Mouse (Mus musculus): ENCODE data around the gene Fkbp11. TPM values are rescaled to one million over a fixed set of nuclear protein-coding genes. Genes with fewer than 3 reads are reported as not detected.

Gene Fkbp11
- polyA plus RNA-seq, 1 experiment from 2014 or later: 18.9 TPM

GRCm38 (mm10) chr15:98683746-98684145 is 44.3 kb downstream of the Fkbp11 start:
- DNase-seq (ENCODE audit: low spot score) (no peak), ATAC-seq (replicated peaks; ENCODE audit: insufficient number of reproducible peaks, low FRiP score, low TSS enrichment, low read depth) (no peak)
- Histone ChIP-seq H3K36me3 (replicated peaks; ENCODE audit: control insufficient read depth, insufficient read depth, low read depth, low read length) (no peaks in the 10 kb centered on the region), H3K9me3 (replicated peaks; ENCODE audit: control insufficient read depth, low read length) (no peaks in the 10 kb centered on the region), H3K27me3 (ENCODE audit: control insufficient read depth, insufficient read depth, low read length) (no peaks in the 10 kb centered on the region), H3K27ac (replicated peaks; ENCODE audit: low read depth, low read length) (no peak overlapping the region), H3K4me1 (ENCODE audit: control insufficient read depth, insufficient read depth, low read length) (no peaks in the 10 kb centered on the region), H3K4me3 (ENCODE audit: low read depth, low read length) (no peak overlapping the region), H3K4me2 (ENCODE audit: low read depth, low read length) (no peak overlapping the region), H3K9ac (replicated peaks; ENCODE audit: low read length) (no peak overlapping the region)
- WGBS: 93% methylated on average over 1 of the region's 1 CpGs

- no peak overlapping the region for H3K4me3 ChIP-seq (ENCODE audit: low read depth, low read length)
- H3K4me2 ChIP-seq (ENCODE audit: low read depth, low read length): no peak overlapping the region
- no peaks in the 10 kb centered on the region for H3K36me3 ChIP-seq (replicated peaks; ENCODE audit: control insufficient read depth, insufficient read depth, low read depth, low read length)
- H3K9me3 ChIP-seq (replicated peaks; ENCODE audit: control insufficient read depth, low read length): no peaks in the 10 kb centered on the region
- H3K9ac ChIP-seq (replicated peaks; ENCODE audit: low read length): no peak overlapping the region
- 75% methylated on average over 10 of the region's 10 CpGs for WGBS
- ATAC-seq (replicated peaks; ENCODE audit: insufficient number of reproducible peaks, low FRiP score, low TSS enrichment, low read depth) (no peak), DNase-seq (ENCODE audit: low spot score) (no peak)
- no peaks in the 10 kb centered on the region for H3K4me1 ChIP-seq (ENCODE audit: control insufficient read depth, insufficient read depth, low read length)
- no peak overlapping the region for H3K27ac ChIP-seq (replicated peaks; ENCODE audit: low read depth, low read length)
- H3K27me3 ChIP-seq (ENCODE audit: control insufficient read depth, insufficient read depth, low read length): no peaks in the 10 kb centered on the region; the same call in 1 of the 2 replicates
Measured at GRCm38 (mm10) chr15:98683177-98683576, 44.8 kb downstream of the Fkbp11 start.

- peaks cover 6% of the 10 kb centered on the region for H3K27me3 ChIP-seq (ENCODE audit: control insufficient read depth, insufficient read depth, low read length)
- H3K9ac ChIP-seq (replicated peaks; ENCODE audit: low read length): no peak overlapping the region
- H3K4me3 ChIP-seq (ENCODE audit: low read depth, low read length): no peak overlapping the region
- H3K36me3 ChIP-seq (replicated peaks; ENCODE audit: control insufficient read depth, insufficient read depth, low read depth, low read length): no peaks in the 10 kb centered on the region
- no peak overlapping the region for H3K27ac ChIP-seq (replicated peaks; ENCODE audit: low read depth, low read length)
- no peak overlapping the region for H3K4me2 ChIP-seq (ENCODE audit: low read depth, low read length)
- no peaks in the 10 kb centered on the region for H3K9me3 ChIP-seq (replicated peaks; ENCODE audit: control insufficient read depth, low read length)
- WGBS: 80% methylated on average over 7 of the region's 7 CpGs
- ATAC-seq (replicated peaks; ENCODE audit: insufficient number of reproducible peaks, low FRiP score, low TSS enrichment, low read depth) (no peak), DNase-seq (ENCODE audit: low spot score) (no peak)
- peaks cover 4% of the 10 kb centered on the region; the same call in 1 of the 2 replicates for H3K4me1 ChIP-seq (ENCODE audit: control insufficient read depth, insufficient read depth, low read length)
Measured at GRCm38 (mm10) chr15:98681633-98682032, 46.4 kb downstream of the Fkbp11 start.

GRCm38 (mm10) chr15:98680660-98681059 is 47.3 kb downstream of the Fkbp11 start:
- Histone ChIP-seq H3K4me1 (ENCODE audit: control insufficient read depth, insufficient read depth, low read length) (peaks cover 4% of the 10 kb centered on the region; the same call in 1 of the 2 replicates), H3K4me2 (ENCODE audit: low read depth, low read length) (no peak overlapping the region), H3K27ac (replicated peaks; ENCODE audit: low read depth, low read length) (no peak overlapping the region), H3K4me3 (ENCODE audit: low read depth, low read length) (no peak overlapping the region), H3K9me3 (replicated peaks; ENCODE audit: control insufficient read depth, low read length) (no peaks in the 10 kb centered on the region), H3K9ac (replicated peaks; ENCODE audit: low read length) (no peak overlapping the region), H3K36me3 (replicated peaks; ENCODE audit: control insufficient read depth, insufficient read depth, low read depth, low read length) (no peaks in the 10 kb centered on the region), H3K27me3 (ENCODE audit: control insufficient read depth, insufficient read depth, low read length) (peaks cover 15% of the 10 kb centered on the region)
- 92% methylated on average over 8 of the region's 8 CpGs for WGBS
- DNase-seq (ENCODE audit: low spot score): no peak
- no peak for ATAC-seq (replicated peaks; ENCODE audit: insufficient number of reproducible peaks, low FRiP score, low TSS enrichment, low read depth)

- H3K4me2 ChIP-seq (ENCODE audit: low read depth, low read length): no peak overlapping the region
- DNase-seq (ENCODE audit: low spot score) (no peak), ATAC-seq (replicated peaks; ENCODE audit: insufficient number of reproducible peaks, low FRiP score, low TSS enrichment, low read depth) (no peak)
- H3K4me1 ChIP-seq (ENCODE audit: control insufficient read depth, insufficient read depth, low read length): peaks cover 4% of the 10 kb centered on the region; the same call in 1 of the 2 replicates
- H3K27me3 ChIP-seq (ENCODE audit: control insufficient read depth, insufficient read depth, low read length): peaks cover 22% of the 10 kb centered on the region
- WGBS: 76% methylated on average over 7 of the region's 7 CpGs
- H3K36me3 ChIP-seq (replicated peaks; ENCODE audit: control insufficient read depth, insufficient read depth, low read depth, low read length): no peaks in the 10 kb centered on the region
- H3K9me3 ChIP-seq (replicated peaks; ENCODE audit: control insufficient read depth, low read length): no peaks in the 10 kb centered on the region
- no peak overlapping the region for H3K27ac ChIP-seq (replicated peaks; ENCODE audit: low read depth, low read length)
- no peak overlapping the region for H3K9ac ChIP-seq (replicated peaks; ENCODE audit: low read length)
- H3K4me3 ChIP-seq (ENCODE audit: low read depth, low read length): no peak overlapping the region
Measured at GRCm38 (mm10) chr15:98677977-98678376, 50.0 kb downstream of the Fkbp11 start.

- Histone ChIP-seq H3K4me3 (ENCODE audit: low read depth, low read length) (peak within 1 kb of the TSS; percentile 35), H3K4me2 (ENCODE audit: low read depth, low read length) (peak within 1 kb of the TSS; percentile 65), H3K4me1 (ENCODE audit: control insufficient read depth, insufficient read depth, low read length) (peaks cover 4% of the 10 kb centered on the region; the same call in 1 of the 2 replicates), H3K9ac (replicated peaks; ENCODE audit: low read length) (no peak within 1 kb of the TSS), H3K36me3 (replicated peaks; ENCODE audit: control insufficient read depth, insufficient read depth, low read depth, low read length) (no peaks in the 10 kb centered on the region), H3K27ac (replicated peaks; ENCODE audit: low read depth, low read length) (no peak within 1 kb of the TSS), H3K27me3 (ENCODE audit: control insufficient read depth, insufficient read depth, low read length) (peaks cover 22% of the 10 kb centered on the region), H3K9me3 (replicated peaks; ENCODE audit: control insufficient read depth, low read length) (no peaks in the 10 kb centered on the region)
- peak; percentile 90 for DNase-seq (ENCODE audit: low spot score)
- ATAC-seq (replicated peaks; ENCODE audit: insufficient number of reproducible peaks, low FRiP score, low TSS enrichment, low read depth): peak; percentile 96
- under 1% methylated on average over 36 of the region's 37 CpGs for WGBS
Measured at GRCm38 (mm10) chr15:98676940-98677728, 50.9 kb downstream of the Fkbp11 start, which contains the start of gene Rnd1. Gene Rnd1 (minus strand): TSS chr15:98677461.

- no peak overlapping the region for H3K27ac ChIP-seq (replicated peaks; ENCODE audit: low read depth, low read length)
- DNase-seq (ENCODE audit: low spot score): no peak
- H3K4me3 ChIP-seq (ENCODE audit: low read depth, low read length): peak overlapping the region; percentile 35; the same call in 1 of the 2 replicates
- H3K27me3 ChIP-seq (ENCODE audit: control insufficient read depth, insufficient read depth, low read length): peaks cover 22% of the 10 kb centered on the region
- H3K4me1 ChIP-seq (ENCODE audit: control insufficient read depth, insufficient read depth, low read length): peaks cover 4% of the 10 kb centered on the region; the same call in 1 of the 2 replicates
- H3K36me3 ChIP-seq (replicated peaks; ENCODE audit: control insufficient read depth, insufficient read depth, low read depth, low read length): no peaks in the 10 kb centered on the region
- no peak for ATAC-seq (replicated peaks; ENCODE audit: insufficient number of reproducible peaks, low FRiP score, low TSS enrichment, low read depth)
- no peaks in the 10 kb centered on the region for H3K9me3 ChIP-seq (replicated peaks; ENCODE audit: control insufficient read depth, low read length)
- H3K9ac ChIP-seq (replicated peaks; ENCODE audit: low read length): no peak overlapping the region
- peak overlapping the region; percentile 65 for H3K4me2 ChIP-seq (ENCODE audit: low read depth, low read length)
- WGBS: 6% methylated on average over 9 of the region's 9 CpGs
Measured at GRCm38 (mm10) chr15:98676471-98676870, 51.5 kb downstream of the Fkbp11 start.

- Histone ChIP-seq H3K4me1 (ENCODE audit: control insufficient read depth, insufficient read depth, low read length) (peaks cover 4% of the 10 kb centered on the region; the same call in 1 of the 2 replicates), H3K4me2 (ENCODE audit: low read depth, low read length) (no peak overlapping the region), H3K4me3 (ENCODE audit: low read depth, low read length) (no peak overlapping the region), H3K9ac (replicated peaks; ENCODE audit: low read length) (no peak overlapping the region), H3K27ac (replicated peaks; ENCODE audit: low read depth, low read length) (no peak overlapping the region), H3K9me3 (replicated peaks; ENCODE audit: control insufficient read depth, low read length) (no peaks in the 10 kb centered on the region), H3K36me3 (replicated peaks; ENCODE audit: control insufficient read depth, insufficient read depth, low read depth, low read length) (no peaks in the 10 kb centered on the region), H3K27me3 (ENCODE audit: control insufficient read depth, insufficient read depth, low read length) (peaks cover 22% of the 10 kb centered on the region)
- WGBS: 9% methylated on average over 14 of the region's 14 CpGs
- ATAC-seq (replicated peaks; ENCODE audit: insufficient number of reproducible peaks, low FRiP score, low TSS enrichment, low read depth) (no peak), DNase-seq (ENCODE audit: low spot score) (no peak)
Measured at GRCm38 (mm10) chr15:98675634-98676250, 52.3 kb downstream of the Fkbp11 start.

All from embryonic facial prominence, embryonic 11.5 days (tissue).